Mouse (Mus musculus) spleen, adult 2 months (tissue): ENCODE results near the gene Als2cl.

Experiments
- CTCF ChIP-seq: fragments of 200-500 bp; IDR thresholded peaks from 2 replicates; pipeline ENCODE4 v1.5.1; 2011; ENCODE audit warnings: mild to moderate bottlenecking, inconsistent platforms; ENCODE audit not compliant: insufficient read depth, insufficient read length, insufficient replicate concordance; ENCODE audit errors: extremely low read depth
- POLR2A ChIP-seq: fragments of 200-500 bp; IDR thresholded peaks from 2 replicates; pipeline ENCODE4 v1.6.1; 2011; ENCODE audit warnings: low read depth, low read length, inconsistent platforms

GRCm38 (mm10) chr9:110836112-110836511 is 43.6 kb upstream of the Als2cl start:
- TF ChIP-seq CTCF (no peak), POLR2A (no peak)
